Mouse (Mus musculus) lung, adult 18-20 months (tissue): Measurements from ENCODE around the gene Rwdd2b.
A peak's percentile ranks its signal among the peaks of the same experiment; 100 is the strongest.

ENCODE experiments used
- DNase-seq, 2 experiments: peaks; one replicate each; pipeline ENCODE4 v3.0.0; 2022; ENCODE audit warnings: mixed read lengths in 2 of 2

Rwdd2b gene

GRCm38 (mm10) chr16:87440184-87440686 is at the start of gene Rwdd2b:
TSS of gene Rwdd2b (minus strand) at chr16:87440573.
- DNase-seq = peak; percentile 92 to 94

GRCm38 (mm10) chr16:87488605-87489004 is 48.2 kb upstream of the Rwdd2b start:
- no peak for DNase-seq

- DNase-seq = no peak
Observed at GRCm38 (mm10) chr16:87486739-87487138, 46.4 kb upstream of the Rwdd2b start.

GRCm38 (mm10) chr16:87484367-87484766 is 44.0 kb upstream of the Rwdd2b start:
- DNase-seq = no peak

- DNase-seq = no peak
Observed at GRCm38 (mm10) chr16:87470579-87470978, 30.2 kb upstream of the Rwdd2b start.

- no peak for DNase-seq
Observed at GRCm38 (mm10) chr16:87458752-87459151, 18.4 kb upstream of the Rwdd2b start.

GRCm38 (mm10) chr16:87455180-87455611 is 14.8 kb upstream of the Rwdd2b start:
- DNase-seq = no peak

- DNase-seq = peak; percentile 93 to 94
Observed at GRCm38 (mm10) chr16:87454419-87455179, 14.2 kb upstream of the Rwdd2b start, which contains the start of gene Usp16. TSS of gene Usp16 (plus strand) at chr16:87454703.

- DNase-seq = no peak
Observed at GRCm38 (mm10) chr16:87453226-87453625, 12.9 kb upstream of the Rwdd2b start.

GRCm38 (mm10) chr16:87445528-87445927 is 5.2 kb upstream of the Rwdd2b start:
- DNase-seq = no peak

- DNase-seq = no peak
Observed at GRCm38 (mm10) chr16:87445110-87445509, 4.7 kb upstream of the Rwdd2b start.

- DNase-seq = no peak
Observed at GRCm38 (mm10) chr16:87444071-87444470, 3.7 kb upstream of the Rwdd2b start.

- DNase-seq = no peak
Observed at GRCm38 (mm10) chr16:87443245-87443644, 2.9 kb upstream of the Rwdd2b start.

- no peak for DNase-seq
Observed at GRCm38 (mm10) chr16:87442291-87442690, 1.9 kb upstream of the Rwdd2b start.

- peak in 1 of 2 experiments; percentile 29 for DNase-seq
Observed at GRCm38 (mm10) chr16:87441089-87441488, 716 bp upstream of the Rwdd2b start.

- no peak for DNase-seq
Observed at GRCm38 (mm10) chr16:87438697-87439096, 1.7 kb downstream of the Rwdd2b start.

- no peak for DNase-seq
Observed at GRCm38 (mm10) chr16:87437096-87437495, 3.3 kb downstream of the Rwdd2b start.

- DNase-seq = no peak
Observed at GRCm38 (mm10) chr16:87435411-87436205, 4.8 kb downstream of the Rwdd2b start.

- DNase-seq = no peak
Observed at GRCm38 (mm10) chr16:87434946-87435345, 5.4 kb downstream of the Rwdd2b start.

GRCm38 (mm10) chr16:87434266-87434665 is 6.1 kb downstream of the Rwdd2b start:
- no peak for DNase-seq

- DNase-seq = peak; percentile 99
Observed at GRCm38 (mm10) chr16:87432033-87432814, 8.1 kb downstream of the Rwdd2b start, which contains the start of gene Ltn1. TSS of gene Ltn1 (minus strand) at chr16:87432612.

GRCm38 (mm10) chr16:87427516-87427915 is 12.9 kb downstream of the Rwdd2b start:
- peak; percentile 17 to 29 for DNase-seq

GRCm38 (mm10) chr16:87420662-87421061 is 19.7 kb downstream of the Rwdd2b start:
- DNase-seq = no peak
